Mouse (Mus musculus) liver, adult 2 months (tissue): ENCODE measurements around the gene Zfp618. TPM values are rescaled to one million over a fixed set of nuclear protein-coding genes. Genes with fewer than 3 reads are reported as not detected.

Source experiments
- DNase-seq: peaks from one replicate; pipeline ENCODE4 v3.0.0-alpha.2; 2011; ENCODE audit warnings: low read depth, low spot score; ENCODE audit errors: extremely low read depth
- H3K27ac ChIP-seq: fragments of 200-500 bp; replicated peaks from 2 replicates; pipeline ENCODE4 v1.5.1; 2012; ENCODE audit warnings: low read depth, mild to moderate bottlenecking, control low read depth, inconsistent platforms, low read length; ENCODE audit not compliant: insufficient read depth
- H3K27me3 ChIP-seq: fragments of 200-500 bp; 2 replicates; pipeline ENCODE4 v1.6.1; 2012; ENCODE audit warnings: mild to moderate bottlenecking, moderate library complexity, low read length, inconsistent platforms; ENCODE audit not compliant: control insufficient read depth, insufficient read depth
- H3K36me3 ChIP-seq: fragments of 200-500 bp; 2 replicates; pipeline ENCODE4 v1.6.1; 2012; ENCODE audit warnings: low read length, inconsistent platforms; ENCODE audit not compliant: control insufficient read depth, insufficient read depth
- H3K4me1 ChIP-seq: fragments of 200-500 bp; 2 replicates; pipeline ENCODE4 v1.6.1; 2011; ENCODE audit warnings: low read length; ENCODE audit not compliant: control insufficient read depth, insufficient read depth
- H3K4me3 ChIP-seq: fragments of 200-500 bp; 2 replicates; pipeline ENCODE4 v1.5.1; 2011; ENCODE audit warnings: low read depth, mild to moderate bottlenecking, control low read depth, low read length, moderate library complexity; ENCODE audit not compliant: insufficient read depth
- H3K79me2 ChIP-seq: fragments of 200-500 bp; 2 replicates; pipeline ENCODE4 v1.6.1; 2012; ENCODE audit warnings: inconsistent platforms, mild to moderate bottlenecking, low read length, moderate library complexity; ENCODE audit not compliant: control insufficient read depth, insufficient read depth
- H3K9ac ChIP-seq: fragments of 200-500 bp; 2 replicates; pipeline ENCODE4 v1.6.1; 2012; ENCODE audit warnings: low read depth, mild to moderate bottlenecking, control low read depth, inconsistent platforms, low read length
- CTCF ChIP-seq: fragments of 200-500 bp; IDR thresholded peaks from 2 replicates; pipeline ENCODE4 v1.5.1; 2011; ENCODE audit warnings: low read depth, low read length, control low read depth
- POLR2A ChIP-seq: fragments of 200-500 bp; IDR thresholded peaks from 2 replicates; pipeline ENCODE4 v1.6.1; 2011; ENCODE audit warnings: low read length, control low read depth; ENCODE audit not compliant: insufficient read depth; ENCODE audit errors: extremely low read depth
- WGBS: fragments of 180-500 bp; shearing (Covaris S2); methylation state at CpG from one replicate; pipeline ENCODE4 v1.1.7; 2018; 5-methylcytosine and 5-hydroxymethylcytosine counted together
- polyA plus RNA-seq: library from polyadenylated mRNA; depleted of rRNA; stranded (reverse); fragments of >200 nt; gene quantifications from 2 replicates; pipeline ENCODE4 v1.2.3, GENCODE M21; 2012
- total RNA-seq: library from RNA; depleted of rRNA; stranded (reverse); fragments of >200 nt; gene quantifications from 2 replicates; pipeline ENCODE4 v1.2.3, GENCODE M21; 2014

Zfp618 gene
- total and polyA plus RNA-seq, 2 experiments: 0.18 to 0.73 TPM

- DNase-seq: no peak
- 87% methylated on average over 3 of the region's 3 CpGs for WGBS
- no peak for TF ChIP-seq CTCF
- no peak for TF ChIP-seq POLR2A
These were observed 60.9 kb downstream of the Zfp618 start for GRCm38 (mm10) chr4:63026286-63026685.

GRCm38 (mm10) chr4:63027451-63027850 lies 62.1 kb downstream of the Zfp618 start:
- TF ChIP-seq CTCF (no peak), POLR2A (no peak)
- H3K9ac ChIP-seq: no peak overlapping the region
- no peak overlapping the region for H3K4me3 ChIP-seq
- H3K27ac ChIP-seq: no peak overlapping the region
- no peak for DNase-seq
- no peaks in the 10 kb centered on the region for H3K79me2 ChIP-seq
- no peaks in the 10 kb centered on the region for H3K27me3 ChIP-seq
- H3K4me1 ChIP-seq: no peaks in the 10 kb centered on the region
- H3K36me3 ChIP-seq: no peaks in the 10 kb centered on the region

More at GRCm38 (mm10) chr4:63026286-63026685, 60.9 kb downstream of the Zfp618 start:
- Histone ChIP-seq H3K4me1 (no peaks in the 10 kb centered on the region), H3K9ac (no peak overlapping the region), H3K27ac (no peak overlapping the region), H3K79me2 (no peaks in the 10 kb centered on the region), H3K36me3 (no peaks in the 10 kb centered on the region), H3K27me3 (no peaks in the 10 kb centered on the region), H3K4me3 (no peak overlapping the region)

GRCm38 (mm10) chr4:63030157-63030556 lies 64.8 kb downstream of the Zfp618 start:
- no peak for DNase-seq
- no peaks in the 10 kb centered on the region for H3K36me3 ChIP-seq
- no peak overlapping the region for H3K9ac ChIP-seq
- 87% methylated on average over 5 of the region's 5 CpGs for WGBS
- H3K4me3 ChIP-seq: no peak overlapping the region
- no peaks in the 10 kb centered on the region for H3K4me1 ChIP-seq
- H3K27me3 ChIP-seq: no peaks in the 10 kb centered on the region
- no peak overlapping the region for H3K27ac ChIP-seq
- H3K79me2 ChIP-seq: no peaks in the 10 kb centered on the region
- TF ChIP-seq POLR2A (no peak), CTCF (no peak)

- H3K27me3 ChIP-seq: no peaks in the 10 kb centered on the region
- no peak overlapping the region for H3K4me3 ChIP-seq
- no peaks in the 10 kb centered on the region for H3K36me3 ChIP-seq
- no peaks in the 10 kb centered on the region for H3K4me1 ChIP-seq
- TF ChIP-seq CTCF: no peak
- no peak for TF ChIP-seq POLR2A
- H3K9ac ChIP-seq: no peak overlapping the region
- no peak for DNase-seq
- H3K79me2 ChIP-seq: no peaks in the 10 kb centered on the region
- H3K27ac ChIP-seq: no peak overlapping the region
- 97% methylated on average over 4 of the region's 4 CpGs for WGBS
These were observed 65.9 kb downstream of the Zfp618 start for GRCm38 (mm10) chr4:63031240-63031639.

- TF ChIP-seq POLR2A: no peak
- no peak for TF ChIP-seq CTCF
- Histone ChIP-seq H3K4me3 (no peak overlapping the region), H3K4me1 (no peaks in the 10 kb centered on the region), H3K36me3 (no peaks in the 10 kb centered on the region), H3K27ac (no peak overlapping the region), H3K79me2 (no peaks in the 10 kb centered on the region), H3K27me3 (no peaks in the 10 kb centered on the region), H3K9ac (no peak overlapping the region)
- no peak for DNase-seq
- 84% methylated on average over 9 of the region's 9 CpGs for WGBS
These were observed 67.2 kb downstream of the Zfp618 start for GRCm38 (mm10) chr4:63032581-63033006.

- no peaks in the 10 kb centered on the region for H3K27me3 ChIP-seq
- no peaks in the 10 kb centered on the region for H3K79me2 ChIP-seq
- no peak overlapping the region for H3K9ac ChIP-seq
- no peaks in the 10 kb centered on the region for H3K36me3 ChIP-seq
- no peak overlapping the region for H3K27ac ChIP-seq
- no peaks in the 10 kb centered on the region for H3K4me1 ChIP-seq
- no peak for DNase-seq
- TF ChIP-seq CTCF (no peak), POLR2A (no peak)
- WGBS: 77% methylated on average over 5 of the region's 5 CpGs
- no peak overlapping the region for H3K4me3 ChIP-seq
These were observed 68.4 kb downstream of the Zfp618 start for GRCm38 (mm10) chr4:63033724-63034123.
